Mouse (Mus musculus) cerebellum, adult 9-11 months (tissue): ENCODE data around the gene Kcnj1.
A peak's percentile ranks its signal among the peaks of the same experiment; 100 is the strongest.

ENCODE experiments used
- DNase-seq: peaks from one replicate; pipeline ENCODE4 v3.0.0; 2022

The Kcnj1 gene

DNA sequence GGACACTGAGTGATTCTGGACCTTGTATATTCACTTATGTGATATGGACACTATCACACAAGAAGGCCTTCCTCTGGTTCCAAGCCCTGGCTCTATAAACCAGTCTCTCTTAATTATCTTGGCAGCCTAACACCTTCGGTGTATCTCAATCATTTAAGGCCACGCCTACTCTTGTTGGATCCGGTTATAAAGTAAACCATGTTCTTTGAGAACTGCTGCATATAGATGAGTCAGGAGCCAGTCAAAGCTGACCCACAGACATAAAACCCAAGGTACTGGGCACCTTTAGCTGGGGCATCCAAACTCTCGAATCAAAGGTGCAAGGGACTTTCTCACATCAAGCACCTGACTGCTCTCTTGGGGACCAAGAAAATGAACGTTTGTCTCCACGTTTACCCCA lies at the start of gene Kcnj1:
Gene Kcnj1, plus strand, starts transcription at position 292 of the 400 bp plus-strand sequence.
- no peak for DNase-seq

DNA sequence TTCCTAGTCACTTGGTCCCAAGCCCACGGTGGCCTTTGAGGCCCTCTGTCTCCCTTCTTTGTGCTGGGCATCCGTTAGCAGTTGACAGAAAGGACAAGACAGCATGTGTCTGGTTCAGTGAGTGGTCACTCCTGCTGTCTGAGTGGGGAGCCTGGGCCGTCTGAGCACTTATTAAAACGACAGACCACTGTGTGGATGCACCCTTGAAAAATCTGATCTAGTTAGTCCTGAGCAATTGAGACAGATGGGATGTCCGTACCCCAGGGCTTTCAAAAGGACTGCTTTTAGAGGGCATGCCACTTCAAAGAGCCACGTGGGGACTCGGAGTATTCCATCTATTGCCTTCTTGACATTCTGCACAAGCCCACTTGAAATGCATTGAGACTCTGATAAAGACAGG lies 48.7 kb upstream of the Kcnj1 start:
- no peak for DNase-seq

DNA sequence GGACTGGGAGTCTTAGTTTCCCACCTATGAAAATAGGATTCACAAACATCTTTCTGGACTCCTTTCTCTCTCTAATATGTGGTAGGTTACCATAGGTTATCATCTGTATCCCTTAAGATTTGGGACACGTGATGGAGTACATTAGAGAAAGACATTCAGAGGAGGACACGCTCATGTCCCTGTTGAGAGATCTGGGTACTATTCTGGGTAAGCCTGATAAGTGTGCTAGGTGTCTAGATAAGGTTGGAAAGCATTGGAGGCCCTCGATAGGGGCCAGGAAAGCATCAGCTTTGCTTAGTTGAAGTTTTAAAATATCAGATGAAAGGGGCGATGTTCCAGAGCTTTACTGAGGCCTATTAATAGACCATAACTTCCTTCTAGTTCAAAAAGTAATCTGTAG lies 43.5 kb upstream of the Kcnj1 start:
- no peak for DNase-seq

DNA sequence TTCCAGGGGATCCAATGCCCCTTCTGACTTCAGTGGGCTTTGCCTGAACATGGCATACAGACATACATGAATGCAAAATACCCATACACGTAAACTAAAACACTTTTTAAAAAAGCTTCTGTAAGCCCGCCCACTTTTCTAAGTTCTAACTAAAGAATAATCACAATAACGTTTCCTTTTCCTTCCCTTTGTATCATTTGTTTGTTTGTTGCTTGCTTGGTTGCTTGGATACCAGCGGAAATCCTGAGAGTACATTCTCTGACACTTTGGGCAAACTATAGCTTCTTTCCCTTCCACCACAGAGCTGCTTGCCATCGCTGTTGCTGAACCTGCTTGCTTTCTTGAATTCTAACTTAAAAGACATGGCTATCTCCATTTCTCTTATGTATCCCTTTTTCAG lies 41.1 kb upstream of the Kcnj1 start:
- no peak for DNase-seq

DNA sequence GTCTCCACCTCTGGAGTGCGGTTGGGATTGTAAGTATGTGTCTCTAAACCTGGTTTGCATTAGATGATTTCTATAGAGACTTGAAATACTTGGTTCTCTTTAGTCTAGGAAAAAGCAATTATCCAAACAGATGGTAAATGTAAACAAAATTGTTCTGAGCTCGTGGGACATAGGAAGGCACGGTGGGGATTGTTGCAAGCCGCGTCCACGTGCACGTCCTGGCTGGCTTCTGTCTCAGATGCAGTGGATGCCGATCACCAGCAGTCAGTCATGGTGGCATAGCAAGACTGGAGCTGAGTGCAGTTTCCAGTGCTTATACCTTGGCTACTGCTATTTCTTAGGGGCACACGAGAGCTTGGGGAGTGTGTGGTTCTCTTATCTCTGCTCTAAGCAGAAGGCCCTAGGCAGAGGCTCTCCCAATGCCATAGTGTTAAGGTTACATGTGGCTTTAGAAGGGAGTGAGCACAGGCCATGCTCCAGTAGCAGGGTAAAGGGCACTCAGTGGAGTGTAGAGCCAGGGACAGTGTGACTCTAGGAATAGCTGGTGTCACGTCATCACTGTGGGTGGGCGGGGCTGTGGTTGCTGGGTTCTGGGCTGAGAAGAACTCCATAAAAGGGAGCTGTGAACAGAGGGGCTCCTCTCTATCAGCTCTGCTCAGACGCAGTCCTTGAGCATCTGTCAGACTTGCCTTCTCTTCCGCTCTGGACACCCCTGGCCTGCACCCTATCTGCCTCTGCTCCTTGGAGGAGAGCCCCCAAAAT lies 36.7 kb upstream of the Kcnj1 start:
- DNase-seq, result no peak

DNA sequence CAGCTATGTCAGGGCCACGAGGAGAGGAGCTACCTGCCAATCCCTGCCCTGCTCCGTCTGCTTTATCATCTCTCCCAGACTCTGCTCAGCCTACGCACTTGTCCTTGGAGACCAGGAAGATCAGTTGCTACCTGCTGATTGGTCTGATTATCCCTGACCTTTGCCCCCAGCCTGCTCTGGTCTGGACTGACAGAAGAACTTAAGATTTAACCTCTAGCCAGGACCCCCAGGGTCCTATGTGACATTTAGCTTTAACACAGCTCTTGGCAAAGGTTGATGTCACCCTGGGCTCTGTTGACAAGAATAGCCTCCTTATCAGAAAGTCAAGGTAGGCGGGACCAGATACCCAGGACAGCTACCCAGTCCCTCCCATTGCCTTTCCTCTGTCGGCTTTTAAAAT lies 31.5 kb upstream of the Kcnj1 start:
- DNase-seq, result peak; percentile 59

DNA sequence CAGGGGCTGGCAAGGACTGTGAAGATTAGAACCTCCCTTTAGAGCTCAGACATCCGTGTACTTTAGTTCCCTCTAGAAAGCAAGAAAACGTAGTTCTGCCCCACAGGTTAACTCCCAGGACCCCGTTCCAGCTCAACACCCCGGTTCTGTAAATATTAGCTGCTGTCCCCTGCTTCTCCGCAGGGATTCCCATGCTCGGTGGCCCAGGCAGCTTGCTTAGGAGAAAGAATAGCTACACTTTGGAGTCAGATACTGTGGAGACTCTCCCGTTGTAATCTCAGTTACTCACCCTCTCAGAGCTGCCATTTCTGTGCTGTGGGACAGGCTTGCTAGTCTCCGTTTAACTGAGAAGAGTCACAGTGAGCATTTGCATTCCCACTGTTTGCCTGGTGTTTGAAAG lies 29.4 kb upstream of the Kcnj1 start:
- DNase-seq, result no peak

DNA sequence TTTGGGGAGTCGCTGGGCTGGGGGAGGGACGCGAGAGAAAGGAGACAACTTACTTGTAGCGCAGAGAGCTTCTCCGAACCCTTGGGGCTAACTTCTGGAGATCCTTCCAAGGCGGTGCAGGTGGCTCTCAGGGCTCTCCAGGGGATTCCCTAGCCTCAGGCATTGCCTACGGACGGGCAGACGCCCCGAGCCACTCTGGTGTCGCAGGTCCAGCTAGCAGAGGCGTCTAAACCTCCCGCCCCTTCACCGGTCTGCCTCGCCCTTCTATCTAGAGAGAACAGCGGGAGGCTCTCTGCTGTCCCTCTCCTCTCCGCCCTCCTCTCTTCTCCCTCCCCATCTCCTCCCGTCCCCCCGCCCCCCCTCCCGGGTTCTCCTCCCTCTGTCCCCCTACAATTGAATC lies 28.2 kb upstream of the Kcnj1 start, which contains the start of gene Kcnj5:
Gene Kcnj5, minus strand, starts transcription at position 300 of the 400 bp plus-strand sequence.
- peak; percentile 40 for DNase-seq

DNA sequence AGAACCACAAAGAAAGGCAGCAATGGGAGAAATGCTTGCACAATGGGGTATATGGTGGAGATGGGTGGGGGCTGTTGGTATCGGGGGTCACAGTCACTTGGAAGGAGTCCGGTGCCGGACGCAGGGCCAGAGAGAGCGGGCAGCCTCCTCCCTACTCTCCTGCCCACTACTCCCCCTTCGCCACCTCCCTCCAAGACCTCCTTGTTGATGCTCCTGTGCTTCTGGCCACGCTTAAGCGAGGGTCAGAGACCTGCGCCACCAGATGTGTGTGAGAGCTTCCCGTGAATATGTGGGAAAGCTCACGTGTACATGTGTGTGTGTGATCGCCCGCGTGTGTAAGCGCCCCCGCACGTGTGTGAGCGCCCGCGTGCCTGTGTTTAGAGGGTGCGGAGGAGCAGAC lies 27.8 kb upstream of the Kcnj1 start:
- peak; percentile 26 for DNase-seq

DNA sequence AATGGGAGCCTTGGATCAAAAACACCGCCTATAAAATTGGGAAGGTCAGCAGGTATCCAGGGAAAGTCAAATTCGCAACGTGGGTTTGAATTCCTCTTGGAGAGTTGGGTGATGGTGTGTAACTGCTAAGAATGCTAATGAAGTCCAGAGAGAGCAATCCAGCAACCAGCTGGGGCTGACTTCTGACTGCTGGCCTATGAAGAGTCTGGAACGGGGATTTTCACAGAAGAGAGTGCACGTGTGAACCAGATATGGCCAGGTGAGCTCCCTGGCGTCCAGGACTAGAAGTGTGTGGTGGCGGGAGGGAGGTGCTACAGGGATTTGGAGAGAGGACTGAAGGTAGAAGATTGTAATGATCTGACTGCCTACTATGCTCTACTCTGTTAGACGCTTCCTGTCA lies 24.2 kb upstream of the Kcnj1 start:
- no peak for DNase-seq

DNA sequence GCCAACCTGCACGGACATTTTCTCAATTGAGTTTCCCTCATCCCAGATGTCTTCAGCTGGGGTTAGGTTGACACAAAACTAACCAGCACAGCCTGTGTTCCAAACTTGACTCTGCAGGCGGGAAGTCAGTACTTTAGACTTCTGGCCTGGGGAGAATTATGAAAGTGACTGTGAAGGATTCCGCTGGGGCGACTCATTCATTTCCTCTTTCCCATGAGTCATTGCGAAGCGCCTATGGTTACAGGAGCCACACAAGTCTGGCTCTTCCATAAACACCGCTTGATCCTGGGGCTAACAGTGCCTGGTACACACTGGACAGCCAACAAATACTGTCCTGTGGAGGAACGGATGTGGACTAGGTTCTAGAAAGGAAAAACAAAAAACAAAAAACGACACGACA lies 22.9 kb upstream of the Kcnj1 start:
- no peak for DNase-seq

DNA sequence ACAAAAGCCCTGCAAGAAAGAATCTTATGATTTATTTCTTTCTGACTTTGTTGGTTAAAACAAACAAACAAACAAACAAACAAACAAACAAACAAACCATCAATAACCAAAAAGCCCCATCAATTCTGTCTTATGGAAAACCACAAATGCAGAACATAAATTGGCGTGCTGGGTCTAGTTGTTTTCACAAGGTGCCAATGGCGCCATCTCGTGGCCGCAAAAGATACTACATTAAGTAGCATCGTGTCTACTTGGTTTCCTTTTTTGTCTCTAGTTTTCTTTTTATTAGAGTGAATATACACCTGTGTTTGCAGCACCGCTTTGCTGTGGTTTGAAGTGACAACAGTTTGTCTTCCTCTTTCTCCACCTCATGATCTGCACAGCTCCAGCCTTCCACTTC lies 22.0 kb upstream of the Kcnj1 start:
- DNase-seq, result peak; percentile 55

DNA sequence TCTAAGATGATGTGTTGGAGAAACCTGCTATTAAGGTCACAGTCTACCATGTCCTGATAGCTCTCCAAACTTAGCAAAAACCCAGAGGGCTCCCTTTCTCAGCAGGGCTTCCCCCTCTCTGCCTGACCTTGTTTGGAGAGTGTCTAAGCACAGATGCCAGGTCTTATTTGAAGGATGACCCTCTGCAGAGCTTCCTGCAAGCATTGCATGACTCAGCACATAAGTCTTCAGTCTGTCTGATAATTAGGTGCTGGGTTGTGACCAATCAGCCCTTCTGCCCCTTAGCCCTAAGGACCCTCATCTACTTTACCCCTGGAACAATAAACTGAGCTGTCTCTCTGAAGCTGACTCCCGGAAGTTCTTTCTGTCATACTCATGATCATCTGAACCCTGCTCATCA lies 11.5 kb upstream of the Kcnj1 start:
- no peak for DNase-seq

DNA sequence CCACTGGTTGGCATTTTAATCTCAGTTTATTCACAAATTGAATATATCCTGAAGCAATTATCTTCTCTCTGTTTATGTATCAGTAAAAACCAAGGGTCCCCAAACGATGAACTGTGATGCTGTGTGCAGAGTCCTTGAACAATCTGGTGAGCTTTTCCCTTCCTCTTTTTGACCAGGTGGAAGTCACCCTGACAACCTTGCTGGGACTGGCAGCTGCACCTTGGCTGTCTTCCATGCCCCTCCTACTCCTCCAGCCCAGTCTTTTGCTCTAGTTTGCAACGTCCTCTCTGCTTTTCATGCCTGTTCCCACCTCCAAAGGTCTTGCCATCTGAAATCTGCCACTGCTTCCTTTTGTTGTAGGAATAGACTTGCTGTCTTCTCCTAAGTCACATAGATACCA lies 3.5 kb upstream of the Kcnj1 start:
- no peak for DNase-seq

DNA sequence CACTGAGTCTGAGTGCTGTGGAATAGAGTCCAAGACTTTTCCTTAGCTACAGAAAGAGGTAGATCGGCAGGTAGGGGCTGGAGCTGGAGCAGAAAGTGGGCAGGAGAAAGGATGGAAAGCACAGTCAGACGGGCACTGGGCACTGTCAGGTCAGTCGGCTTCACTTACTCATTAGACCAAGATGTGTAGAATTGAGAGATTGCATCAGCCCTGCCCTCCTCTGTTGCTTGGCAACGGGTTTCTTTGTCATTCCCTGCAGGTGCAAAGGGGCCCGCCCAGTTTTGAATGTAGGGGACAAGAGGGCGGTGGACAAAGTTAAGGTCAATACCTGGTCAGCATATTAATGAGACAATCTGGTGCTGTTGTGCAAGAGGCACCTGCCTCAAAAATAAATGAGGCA lies 2.9 kb upstream of the Kcnj1 start:
- DNase-seq, result no peak

DNA sequence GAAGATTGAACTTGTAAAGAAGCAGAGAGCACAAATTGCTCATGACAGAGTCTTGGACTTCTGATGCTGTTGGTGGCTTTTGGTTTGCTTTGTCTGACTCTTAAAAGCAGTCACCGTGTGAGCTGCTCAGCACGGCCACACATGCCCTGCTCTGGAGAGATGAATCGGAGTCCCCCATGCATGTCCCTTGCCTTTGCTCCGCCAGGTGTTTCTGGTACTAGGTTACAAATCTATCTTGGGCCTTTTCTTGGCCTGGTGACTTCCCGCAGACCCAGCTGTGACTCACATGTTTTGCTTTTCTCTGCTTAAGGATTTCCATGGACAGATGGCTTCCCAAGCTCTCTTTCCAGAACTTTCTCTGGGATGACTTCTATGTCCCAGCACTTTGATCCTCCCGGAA lies 1.4 kb downstream of the Kcnj1 start:
- no peak for DNase-seq

DNA sequence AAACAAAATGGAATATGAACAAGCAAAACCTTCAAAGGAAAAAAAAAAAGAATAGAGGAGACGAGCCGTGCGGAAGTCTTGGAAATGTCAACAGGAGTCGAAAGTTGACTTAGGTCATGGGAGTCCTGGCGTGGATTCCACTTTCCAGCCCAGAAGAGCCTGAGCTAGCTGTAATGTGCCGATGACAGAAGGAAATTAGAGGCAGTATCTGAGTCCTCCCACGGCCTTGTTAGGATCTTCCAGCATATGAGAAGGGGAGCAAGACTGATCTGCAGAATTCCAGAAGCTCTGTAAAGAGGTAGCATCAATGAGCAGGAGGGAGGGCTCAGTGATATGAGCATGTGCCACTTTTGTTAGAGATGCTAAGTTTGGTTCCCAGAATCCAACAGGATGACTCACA lies 3.7 kb downstream of the Kcnj1 start:
- DNase-seq, result no peak

DNA sequence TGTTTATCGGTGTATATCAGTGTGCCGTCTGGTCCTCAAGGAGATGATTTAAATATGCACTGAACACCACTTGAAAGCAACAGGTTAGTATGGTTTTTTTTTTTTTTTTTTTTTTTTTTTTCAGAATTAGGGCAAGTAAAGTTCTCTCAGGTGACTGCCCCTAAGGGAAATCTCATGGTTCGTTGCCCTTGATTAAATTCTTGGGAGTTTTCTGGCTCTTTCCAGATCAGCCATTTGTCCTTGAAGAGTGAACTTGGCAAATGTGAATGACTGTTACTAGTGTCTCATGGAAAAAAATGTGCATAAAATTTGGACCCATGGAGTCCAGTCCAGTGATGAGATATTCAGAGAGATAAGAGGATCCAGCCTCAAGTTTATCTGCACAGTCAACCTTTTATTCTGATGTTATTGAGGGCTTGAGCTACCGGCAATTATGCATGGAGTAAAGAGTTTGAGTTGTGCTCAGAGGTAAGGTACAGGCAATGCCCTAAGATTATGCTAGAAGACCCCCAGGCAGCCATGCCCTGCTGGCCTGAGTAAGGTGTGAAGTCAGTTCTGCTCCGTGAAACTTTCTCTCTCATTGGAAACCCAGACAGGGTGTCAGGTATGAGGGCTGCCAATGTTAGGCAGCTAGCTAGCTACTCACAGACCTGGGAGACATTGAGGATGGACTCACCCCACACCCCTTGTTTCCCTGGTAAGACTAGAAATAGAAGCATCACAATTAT lies 4.7 kb downstream of the Kcnj1 start:
- no peak for DNase-seq

DNA sequence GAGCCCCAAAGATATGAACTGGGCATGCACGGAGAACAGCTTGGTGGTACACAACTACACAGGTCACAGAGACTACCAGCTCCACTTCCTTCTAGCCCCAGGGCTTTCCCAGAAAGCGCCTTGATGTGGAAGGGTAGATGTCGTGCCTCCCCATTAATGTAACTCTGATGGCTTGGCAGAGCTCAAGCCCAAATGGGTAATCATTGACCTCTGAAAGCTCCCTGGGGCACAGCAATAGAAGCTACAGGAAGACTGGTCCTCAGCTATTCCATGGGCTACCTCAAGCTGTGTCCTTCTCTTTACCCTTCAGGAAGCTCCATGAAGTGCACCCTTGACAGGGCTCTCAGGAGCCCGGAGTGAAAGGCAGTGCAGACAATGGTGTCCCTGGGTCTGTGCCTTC lies 12.6 kb downstream of the Kcnj1 start:
- no peak for DNase-seq

DNA sequence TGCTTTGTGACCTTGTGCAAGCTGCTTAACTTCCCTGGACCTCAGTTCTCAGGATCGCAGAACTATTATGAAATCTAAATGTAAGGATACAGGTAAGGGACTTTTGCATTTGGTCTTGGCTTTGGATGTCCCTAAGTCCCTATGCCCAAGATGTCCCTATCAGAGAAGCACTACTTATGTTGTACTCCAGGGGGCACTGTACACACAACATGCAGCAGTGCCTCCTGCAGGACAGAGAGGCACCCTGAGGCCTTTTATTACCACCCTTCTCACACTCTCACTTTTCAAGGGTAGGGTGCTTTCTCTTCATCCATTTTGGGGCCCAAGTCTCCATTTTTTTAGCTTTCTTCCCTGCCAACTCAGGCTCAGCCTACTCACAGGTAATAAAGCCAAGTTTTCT lies 15.8 kb downstream of the Kcnj1 start:
- DNase-seq, result no peak

DNA sequence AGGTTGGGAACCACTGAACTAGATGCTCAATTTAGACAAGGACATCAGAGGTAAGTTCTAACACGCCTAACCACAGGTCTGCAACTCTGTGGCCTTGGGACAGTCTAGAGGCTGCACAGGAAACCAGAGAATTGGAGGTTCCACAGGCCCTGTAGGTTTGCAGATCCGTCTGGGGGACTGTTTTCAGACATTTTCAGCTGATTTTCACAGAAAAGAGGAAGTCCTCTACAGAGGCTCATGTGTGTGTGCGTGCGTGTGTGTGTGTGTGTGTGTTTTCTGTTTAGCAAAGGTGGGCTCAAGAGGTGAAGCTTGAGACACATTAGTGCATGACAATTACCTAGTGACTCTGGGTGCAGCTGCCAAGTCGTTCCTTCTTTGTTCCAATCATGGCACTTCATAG lies 18.8 kb downstream of the Kcnj1 start:
- no peak for DNase-seq

DNA sequence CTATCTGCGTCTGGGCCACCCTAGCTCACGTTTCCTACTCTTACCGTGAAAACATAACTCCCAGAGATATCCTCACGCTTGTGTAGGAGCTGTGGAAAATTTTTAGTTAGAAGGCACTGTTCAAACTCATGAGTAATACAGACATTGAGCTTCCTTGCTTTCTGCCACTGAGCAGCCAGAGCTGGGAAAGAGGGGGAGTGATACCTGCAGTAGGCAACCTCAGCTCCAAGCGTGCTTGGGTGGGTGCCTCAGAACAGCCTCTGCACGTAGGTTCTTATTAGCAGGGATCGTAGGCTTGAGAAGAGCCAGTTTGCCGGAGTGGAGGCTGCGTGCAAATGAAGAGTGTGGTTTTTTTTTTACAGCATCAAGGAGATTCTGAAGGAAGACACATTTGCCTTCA lies 19.4 kb downstream of the Kcnj1 start:
- DNase-seq, result no peak

DNA sequence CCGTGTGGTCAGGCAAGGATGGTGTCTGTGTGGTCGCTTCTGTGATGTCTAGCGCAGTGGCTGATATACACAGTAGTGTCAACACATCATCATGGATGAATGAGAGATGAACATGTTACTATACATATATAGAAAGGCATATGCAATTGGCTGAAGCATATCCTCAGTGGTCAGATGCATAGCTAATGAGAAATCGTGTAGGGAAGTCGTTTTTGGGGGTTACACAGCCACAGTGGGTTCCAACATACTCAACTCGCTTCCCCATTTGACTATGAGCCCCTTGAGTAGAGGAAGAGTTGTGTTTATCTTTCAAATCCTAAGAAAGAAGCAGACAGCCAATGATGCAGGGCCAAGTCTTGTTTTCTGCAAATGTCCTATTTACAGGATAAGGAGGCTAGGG lies 20.4 kb downstream of the Kcnj1 start:
- DNase-seq, result no peak

DNA sequence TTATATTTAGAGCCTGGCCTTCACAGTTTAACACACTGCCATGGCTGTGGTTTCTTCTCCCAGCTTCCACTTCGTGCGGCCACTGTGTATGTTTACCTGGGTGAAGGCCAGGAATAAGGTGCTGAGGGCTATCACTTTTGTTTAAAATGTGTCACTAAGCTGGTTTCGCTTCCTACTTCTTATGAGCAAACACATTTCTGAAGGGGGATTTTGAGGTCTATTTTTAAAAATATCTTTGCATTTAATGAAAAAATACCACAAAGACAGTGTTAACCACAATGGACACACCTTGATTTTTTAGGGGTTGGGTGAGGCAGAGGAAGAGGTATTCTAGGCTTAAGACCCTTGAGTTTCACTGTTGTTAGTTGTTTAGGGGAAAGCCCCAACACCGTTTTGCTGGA lies 22.5 kb downstream of the Kcnj1 start:
- no peak for DNase-seq

DNA sequence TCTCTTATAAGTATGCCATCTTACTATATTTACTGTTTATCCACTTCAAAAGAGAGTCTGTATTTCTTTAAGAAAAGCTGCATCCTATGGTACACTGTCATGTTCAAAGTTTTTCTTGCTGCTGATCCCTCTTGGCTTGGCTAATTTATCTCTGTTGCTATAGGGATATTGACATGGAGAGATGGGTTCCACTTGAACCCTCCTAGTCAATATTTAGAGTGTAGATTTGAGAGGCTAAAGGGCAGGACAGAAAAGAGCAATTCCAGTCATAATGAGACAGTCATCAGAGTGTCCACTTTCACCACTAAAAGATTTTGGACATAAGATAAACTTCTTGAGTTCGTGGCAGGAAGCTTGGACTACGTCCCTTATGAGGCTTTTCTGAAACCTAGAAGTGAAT lies 27.9 kb downstream of the Kcnj1 start:
- DNase-seq, result no peak
